Mouse (Mus musculus) ES-Bruce4 (cell line): ENCODE results near the gene Mbip.

ENCODE experiments used
- CTCF ChIP-seq: IDR thresholded peaks from one replicate; pipeline ENCODE4 v1.8.1; 2011; ENCODE audit warnings: low read depth, low read length
- EP300 ChIP-seq: IDR thresholded peaks from 2 replicates; pipeline ENCODE4 v1.6.1; 2011; ENCODE audit warnings: low read depth, low read length; ENCODE audit not compliant: insufficient read depth
- POLR2A ChIP-seq: IDR thresholded peaks from one replicate; pipeline ENCODE4 v1.8.1; 2011; ENCODE audit warnings: low read length; ENCODE audit not compliant: insufficient read depth

GRCm38 (mm10) chr12:56299610-56300009 lies 46.1 kb downstream of the Mbip start:
- no peak for TF ChIP-seq POLR2A
- no peak for TF ChIP-seq CTCF
- TF ChIP-seq EP300, result no peak
